Mouse (Mus musculus) spleen, adult 2 months (tissue): Measurements from ENCODE around the gene Dusp3.

Source experiments
- CTCF ChIP-seq: fragments of 200-500 bp; IDR thresholded peaks from 2 replicates; pipeline ENCODE4 v1.5.1; 2011; ENCODE audit warnings: mild to moderate bottlenecking, inconsistent platforms; ENCODE audit not compliant: insufficient read depth, insufficient read length, insufficient replicate concordance; ENCODE audit errors: extremely low read depth
- POLR2A ChIP-seq: fragments of 200-500 bp; IDR thresholded peaks from 2 replicates; pipeline ENCODE4 v1.6.1; 2011; ENCODE audit warnings: low read depth, low read length, inconsistent platforms

DNA sequence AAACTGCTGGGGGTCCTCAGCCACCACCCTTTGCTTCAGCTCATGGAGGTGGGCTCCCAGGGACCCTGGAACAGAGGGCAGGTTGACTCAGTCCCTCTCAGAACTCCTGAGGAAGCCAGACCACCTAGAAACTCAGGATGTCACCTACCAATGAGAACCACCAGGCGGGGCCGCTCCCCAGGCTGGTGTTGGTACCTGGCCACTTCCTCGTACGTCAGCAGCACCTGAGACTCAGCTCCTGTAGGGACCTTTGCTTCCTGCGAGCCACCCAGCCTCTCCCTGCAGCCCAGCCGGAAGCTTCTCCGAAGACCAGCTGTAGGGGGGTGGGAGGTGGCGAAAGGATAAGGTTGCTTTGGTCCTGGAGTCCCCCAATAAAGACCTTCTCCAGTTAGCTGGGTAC, 21.6 kb upstream of the Dusp3 start:
- TF ChIP-seq CTCF (no peak), POLR2A (no peak)
